Mouse (Mus musculus): ENCODE measurements around the gene Vrk3. TPM values are rescaled to one million over a fixed set of nuclear protein-coding genes. Genes with fewer than 3 reads are reported as not detected.

Vrk3 gene
- total RNA-seq, 2 experiments from 2014 or later = 42.8 to 43.4 TPM

DNA sequence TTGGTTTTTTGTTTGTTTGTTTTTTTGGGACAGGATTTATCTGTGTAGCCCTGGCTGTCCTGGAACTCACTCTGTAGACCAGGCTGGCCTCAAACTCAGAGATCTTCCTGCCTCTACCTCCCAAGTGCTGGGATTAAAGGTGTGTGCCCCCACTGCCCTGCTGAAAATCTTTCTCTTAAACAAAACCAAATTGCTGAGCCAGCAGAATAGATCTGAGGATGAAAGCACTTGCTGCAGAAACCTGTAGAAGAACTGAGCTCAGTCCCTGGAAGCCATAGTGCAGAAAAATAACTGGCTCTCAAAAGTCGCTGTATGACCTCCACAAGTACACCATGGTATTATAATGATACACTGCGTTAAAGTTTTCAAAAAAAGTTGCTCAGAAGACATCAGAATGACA is 9.0 kb downstream of the Vrk3 start:
- DNase-seq (ENCODE audit: low spot score in 2 of 2) = no peak

- DNase-seq (ENCODE audit: low spot score in 2 of 2) = no peak
Observed at GRCm38 (mm10) chr7:44760366-44760765, 12.2 kb downstream of the Vrk3 start.

DNA sequence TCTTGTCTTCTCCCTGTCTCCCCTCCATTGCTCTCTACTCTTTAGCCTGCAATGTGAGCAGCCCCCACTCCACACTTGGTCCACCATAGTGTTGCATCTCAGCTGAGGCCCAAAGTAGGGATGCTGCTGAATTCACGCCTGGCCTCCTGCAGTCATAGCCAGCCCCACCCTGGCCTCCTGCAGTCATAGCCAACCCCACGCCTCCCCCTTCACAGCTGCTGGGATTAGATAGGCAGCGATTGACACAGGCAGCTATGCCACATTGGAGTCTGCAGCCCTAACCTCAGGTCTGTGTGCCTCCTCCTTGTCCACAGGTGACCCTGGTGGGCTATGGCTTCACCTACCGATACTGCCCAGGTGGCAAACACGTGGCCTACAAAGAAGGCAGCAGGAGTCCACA is 19.9 kb downstream of the Vrk3 start:
- DNase-seq (ENCODE audit: low spot score in 2 of 2) = no peak

DNA sequence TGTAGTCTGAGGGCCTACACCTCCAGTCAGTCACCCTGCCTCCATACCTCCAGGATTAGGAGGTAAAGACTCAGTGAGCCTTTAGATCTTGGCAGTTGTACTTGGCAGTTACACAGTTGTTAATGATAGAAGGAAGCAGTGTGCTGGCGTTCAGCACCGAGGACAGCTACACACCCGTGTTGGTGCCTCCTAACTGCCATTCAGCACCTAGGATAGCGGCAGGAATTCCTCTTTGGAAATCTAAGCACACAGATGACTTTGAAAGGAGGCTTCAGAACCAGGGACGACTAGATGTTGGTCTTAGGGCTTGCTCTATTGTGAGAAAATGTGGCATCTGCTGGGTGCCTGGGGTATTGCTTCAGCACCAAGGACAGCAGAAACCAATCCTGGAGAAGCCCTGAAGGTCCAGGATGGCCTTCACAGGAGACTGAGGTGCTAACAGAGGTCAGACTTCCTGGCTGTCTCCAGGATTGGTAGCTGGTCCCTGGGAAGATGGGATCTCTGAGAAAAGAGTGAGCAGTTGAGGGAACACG is 21.9 kb downstream of the Vrk3 start:
- DNase-seq (ENCODE audit: low spot score in 2 of 2) = peak; percentile 35 to 56

- no peak for DNase-seq (ENCODE audit: low spot score in 2 of 2)
Observed at GRCm38 (mm10) chr7:44772591-44773204, 24.5 kb downstream of the Vrk3 start.

DNA sequence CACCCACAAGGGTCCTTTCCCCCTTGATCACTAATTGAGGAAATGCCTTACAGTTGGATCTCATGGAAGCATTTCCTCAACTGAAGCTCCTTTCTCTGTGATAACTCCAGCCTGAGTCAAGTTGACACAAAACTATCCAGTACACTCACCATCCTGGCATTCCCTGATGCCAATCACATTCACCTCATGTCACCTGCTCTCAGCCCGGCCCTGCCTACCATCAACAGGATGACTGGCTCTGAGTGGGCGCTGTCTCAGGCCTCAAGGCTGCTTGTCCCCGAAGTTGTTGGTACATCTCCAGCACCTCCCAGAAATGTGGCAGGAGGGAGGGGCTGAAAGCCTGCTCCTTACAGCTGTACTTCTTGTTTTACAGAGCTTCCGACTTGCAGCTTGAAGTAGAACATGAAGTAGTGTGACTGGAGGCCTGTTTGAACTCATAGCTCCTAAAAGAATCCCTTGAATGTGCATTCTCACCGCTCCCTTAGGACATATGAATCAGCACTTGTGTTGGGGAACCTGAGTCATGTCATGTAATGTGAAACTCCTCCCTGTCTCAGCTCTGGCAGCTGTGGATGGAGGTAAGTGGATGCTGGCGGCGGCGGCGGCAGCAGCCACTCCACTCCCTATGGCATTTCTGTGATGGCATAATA is 28.8 kb downstream of the Vrk3 start:
- DNase-seq (ENCODE audit: low spot score in 2 of 2) = no peak

DNA sequence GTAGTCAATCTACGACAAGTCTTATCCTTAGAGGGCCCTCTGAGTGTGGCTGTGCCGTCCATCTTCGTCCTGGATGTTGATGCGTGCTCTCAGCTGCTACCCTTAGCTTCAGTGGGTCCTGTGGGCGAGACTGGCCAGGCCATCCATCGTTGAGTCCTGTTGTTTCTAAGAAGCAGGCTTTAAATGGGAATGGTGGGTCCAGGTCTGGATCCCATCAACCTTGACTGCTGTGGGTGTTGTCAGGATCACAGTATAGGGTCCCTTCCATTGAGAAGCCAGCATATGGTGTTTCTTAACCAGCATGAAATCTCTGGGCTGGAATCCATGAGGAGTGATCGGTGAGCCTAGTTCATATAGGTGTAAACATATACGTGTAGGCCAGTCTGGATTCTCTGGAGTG is 31.9 kb downstream of the Vrk3 start:
- DNase-seq (ENCODE audit: low spot score in 2 of 2) = no peak

GRCm38 (mm10) chr7:44789531-44789930 is 41.3 kb downstream of the Vrk3 start:
- no peak for DNase-seq (ENCODE audit: low spot score in 2 of 2)

DNA sequence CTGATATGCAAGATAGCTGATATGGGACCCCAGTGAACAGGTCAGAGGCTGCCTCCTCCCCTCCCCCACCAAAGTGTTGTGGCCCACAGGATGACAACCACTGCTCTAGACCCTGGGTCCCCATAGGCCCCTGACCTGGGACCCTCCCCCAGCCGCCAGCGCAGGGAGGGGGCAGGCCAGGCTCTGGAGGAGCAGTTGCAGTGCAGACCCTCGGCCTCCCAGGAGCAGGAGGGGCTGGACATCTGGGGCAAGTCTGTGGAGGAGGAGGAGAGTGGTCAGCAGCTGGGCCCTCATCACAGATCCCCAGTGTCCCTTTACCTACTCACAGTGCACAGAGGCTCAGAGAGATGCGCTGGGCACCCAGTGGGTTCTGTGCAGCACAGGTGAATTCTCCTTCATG is 41.9 kb downstream of the Vrk3 start:
- no peak for DNase-seq (ENCODE audit: low spot score in 2 of 2)

GRCm38 (mm10) chr7:44792781-44793180 is 44.6 kb downstream of the Vrk3 start:
- no peak for DNase-seq (ENCODE audit: low spot score in 2 of 2)

GRCm38 (mm10) chr7:44808927-44809326 is 60.7 kb downstream of the Vrk3 start:
- no peak for DNase-seq (ENCODE audit: low spot score in 2 of 2)

- peak in 1 of 2 experiments; percentile 1 for DNase-seq (ENCODE audit: low spot score in 2 of 2)
Observed at GRCm38 (mm10) chr7:44809466-44809865, 61.3 kb downstream of the Vrk3 start.

DNA sequence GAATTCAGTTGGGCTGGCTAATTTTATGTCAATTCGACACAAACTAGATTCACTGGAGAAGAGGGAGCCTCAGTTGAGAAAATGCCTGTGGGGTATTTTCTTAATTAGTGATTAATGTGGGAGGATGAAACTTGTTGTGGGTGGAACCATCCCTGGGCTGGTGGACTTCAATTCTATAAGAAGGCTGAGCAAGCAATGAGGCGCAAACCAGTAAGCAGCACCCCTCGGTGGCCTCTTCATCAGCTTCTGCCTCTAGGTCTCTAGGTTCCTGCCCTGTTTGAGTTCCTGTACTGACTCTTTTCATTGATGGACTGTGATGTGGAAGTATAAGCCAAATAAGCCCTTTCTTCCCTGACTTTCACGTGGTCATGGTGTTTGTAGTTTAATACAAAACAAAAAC is 62.2 kb downstream of the Vrk3 start:
- DNase-seq (ENCODE audit: low spot score in 2 of 2) = no peak

- no peak for DNase-seq (ENCODE audit: low spot score in 2 of 2)
Observed at GRCm38 (mm10) chr7:44810819-44811557, 62.8 kb downstream of the Vrk3 start.

DNA sequence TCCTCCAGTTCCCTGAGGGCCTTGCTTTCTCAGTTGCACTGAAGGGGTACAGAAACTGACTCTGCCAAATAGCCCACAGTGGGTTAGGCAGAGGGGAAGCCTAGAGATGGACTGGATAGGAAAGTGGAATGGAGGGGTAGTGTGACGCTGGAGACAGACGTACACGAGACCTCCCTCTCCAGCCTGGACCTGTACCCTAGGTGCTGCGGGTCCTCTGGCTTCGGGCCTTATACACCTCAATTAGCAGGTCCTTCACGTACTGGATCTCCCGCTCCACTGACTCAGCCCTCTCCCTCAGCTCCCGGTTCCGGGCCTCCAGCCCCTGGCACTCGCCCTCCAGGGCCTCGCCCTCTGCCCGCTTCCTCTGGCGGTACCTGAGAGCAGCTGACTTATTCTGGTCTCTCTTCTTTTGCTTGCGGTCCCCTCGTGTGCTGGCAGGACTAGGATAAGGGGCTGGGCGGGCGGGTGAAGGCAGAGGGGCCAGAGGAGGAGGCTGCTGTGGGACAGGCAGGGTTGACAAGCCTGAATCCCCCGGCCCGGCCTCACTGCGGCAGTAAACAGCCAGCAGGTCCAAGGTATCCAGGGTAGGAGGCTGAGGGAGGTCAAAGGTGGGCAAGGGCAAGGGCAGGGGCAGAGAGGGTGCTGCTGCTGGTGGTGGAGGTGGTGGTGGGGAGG is 64.6 kb downstream of the Vrk3 start:
- DNase-seq (ENCODE audit: low spot score in 2 of 2) = no peak

DNA sequence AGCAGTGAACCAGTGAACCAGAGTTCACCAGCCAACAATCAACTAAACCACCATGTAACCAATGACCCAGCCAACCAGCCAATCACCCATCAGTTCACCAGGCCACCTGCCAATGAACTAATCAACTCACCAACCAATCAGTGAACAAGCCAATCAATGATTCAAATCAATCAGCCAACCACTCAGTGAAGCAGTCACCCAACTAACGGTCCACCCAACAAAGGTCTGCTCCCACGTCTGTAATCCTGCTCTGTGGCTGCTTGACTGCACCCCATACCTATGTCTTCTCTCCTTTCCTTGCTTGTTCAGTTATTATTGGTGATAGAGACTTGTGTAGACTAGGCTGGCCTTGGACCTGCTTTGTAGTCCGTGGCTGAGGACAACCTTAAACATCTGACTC is 65.8 kb downstream of the Vrk3 start:
- DNase-seq (ENCODE audit: low spot score in 2 of 2) = no peak

- no peak for DNase-seq (ENCODE audit: low spot score in 2 of 2)
Observed at GRCm38 (mm10) chr7:44814423-44814822, 66.2 kb downstream of the Vrk3 start.

DNA sequence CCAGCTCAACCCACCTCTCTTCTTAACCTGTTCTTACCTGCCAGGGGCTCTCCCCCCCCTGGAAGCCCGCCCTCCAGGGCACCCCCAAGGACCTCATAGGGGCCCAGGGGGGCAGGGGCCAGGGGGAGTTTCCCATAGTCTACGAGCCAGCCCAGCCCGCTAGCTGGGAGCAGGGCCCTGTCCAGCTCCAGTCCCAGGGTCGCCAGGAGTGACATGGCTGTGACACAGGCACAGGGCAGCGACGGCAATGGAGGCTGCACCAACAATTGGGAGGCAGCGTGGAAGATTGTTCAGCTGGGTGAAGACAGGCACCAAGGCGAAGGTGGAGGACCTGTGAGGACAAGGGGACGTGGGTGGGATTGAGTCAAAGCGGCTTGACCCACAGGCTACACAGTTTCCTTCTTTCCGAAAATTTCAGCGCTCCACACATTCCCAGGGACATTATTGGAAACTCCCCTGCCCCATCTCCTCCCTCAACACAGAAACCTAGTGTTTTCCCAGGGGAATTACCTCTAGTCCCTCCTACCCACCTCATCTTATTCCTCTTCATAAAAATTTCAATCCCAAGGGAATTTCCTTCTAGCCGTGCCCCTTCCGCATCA is 66.8 kb downstream of the Vrk3 start:
- no peak for DNase-seq (ENCODE audit: low spot score in 2 of 2)

GRCm38 (mm10) chr7:44815721-44816469 is 67.7 kb downstream of the Vrk3 start, which contains the start of the genes Nup62 and Il4i1:
Gene Nup62 (plus strand): TSS chr7:44816088.
Gene Il4i1 (plus strand): TSS chr7:44816387.
- DNase-seq (ENCODE audit: low spot score in 2 of 2) = peak; percentile 98

- DNase-seq (ENCODE audit: low spot score in 2 of 2) = peak in 1 of 2 experiments; percentile 60
Observed at GRCm38 (mm10) chr7:44816470-44817021, 68.3 kb downstream of the Vrk3 start, which contains the start of gene Atf5. Gene Atf5 (minus strand): TSS chr7:44816658.

Data from adrenal gland, postnatal 4 days (tissue).